13 mouse cellular contexts compared by ENCODE assay signal in the genomic region with DNA sequence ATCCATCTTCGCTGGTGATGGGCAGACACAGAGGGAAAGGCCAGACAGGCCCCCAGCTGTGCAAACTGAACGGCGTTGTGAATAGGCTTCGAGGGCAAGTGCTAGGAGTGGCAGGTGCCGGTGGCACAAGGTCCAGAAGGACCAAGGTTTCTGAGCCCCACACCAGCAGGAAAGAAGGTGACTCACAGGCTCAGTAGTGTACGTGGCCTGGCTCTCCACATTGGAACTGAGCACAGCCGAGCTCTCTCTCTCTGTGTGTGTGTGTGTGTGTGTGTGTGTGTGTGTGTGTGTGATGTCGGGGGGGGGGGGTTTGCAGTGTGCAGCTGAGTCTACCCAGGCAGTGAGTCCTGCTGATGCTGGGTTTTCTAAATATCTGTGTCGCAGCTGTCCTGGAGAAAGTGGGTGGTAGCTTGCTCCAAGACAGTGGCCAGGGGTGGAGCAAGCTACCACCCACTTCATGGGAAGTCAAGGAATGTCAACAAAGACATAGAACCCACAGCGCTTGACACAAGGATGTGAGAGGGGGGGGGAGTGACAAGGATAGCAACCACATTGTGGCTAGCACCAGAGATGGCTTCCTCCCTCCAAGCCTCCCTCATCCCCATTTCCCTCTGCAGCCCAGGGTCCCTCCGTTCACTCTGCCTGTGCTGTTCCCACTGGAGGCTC. TPM values are rescaled to one million over a fixed set of nuclear protein-coding genes. Genes with fewer than 3 reads are reported as not detected.
A peak's percentile ranks its signal among the peaks of the same experiment; 100 is the strongest.
DNase-seq lines count a peak whose midpoint lies in the region; ATAC-seq and TF ChIP-seq lines count a peak whose summit lies in the region.
"Had no signal": no experiment of that assay in that cellular context is flagged by ENCODE, and none has a peak within 500 bp of the region (broad histone marks: within the 10 kb centered on the region; RNA-seq: fewer than 3 reads in every experiment).

No protein-coding gene starts in this region.

- H3K9me3 ChIP-seq in heart, embryonic 13.5 days, result no peaks in the 10 kb centered on the region
- no peaks in the 10 kb centered on the region for H3K9me3 ChIP-seq in heart, embryonic 11.5 days (replicated peaks; ENCODE audit: control insufficient read depth, low read length)
- H3K9me3 ChIP-seq in midbrain, embryonic 11.5 days (ENCODE audit: control insufficient read depth, low read length), result no peaks in the 10 kb centered on the region
- H3K9me3 ChIP-seq in midbrain, embryonic 16.5 days (replicated peaks; ENCODE audit: control insufficient read depth, low read length, poor library complexity, severe bottlenecking), result peaks cover 3% of the 10 kb centered on the region; the same call in 1 of the 2 replicates
- no peaks in the 10 kb centered on the region for H3K9me3 ChIP-seq in hindbrain, postnatal 0 days (ENCODE audit: low read length)
- H3K9me3 ChIP-seq in stomach, postnatal 0 days (ENCODE audit: control insufficient read depth, low read length), result no peaks in the 10 kb centered on the region
- H3K9me3 ChIP-seq: forebrain, embryonic 10.5 days had no signal

- 68% methylated on average over 10 of the region's 11 CpGs for WGBS in heart, embryonic 13.5 days
- 68% methylated on average over 11 of the region's 11 CpGs for WGBS in heart, embryonic 11.5 days (ENCODE audit: insufficient replicate concordance)
- 80% methylated on average over 11 of the region's 11 CpGs for WGBS in midbrain, embryonic 11.5 days
- WGBS in midbrain, embryonic 16.5 days, result 62% methylated on average over 10 of the region's 11 CpGs
- WGBS in hindbrain, postnatal 0 days, result 51% methylated on average over 11 of the region's 11 CpGs
- WGBS in stomach, postnatal 0 days, result 45% methylated on average over 11 of the region's 11 CpGs

- H3K27me3 ChIP-seq in heart, embryonic 13.5 days (replicated peaks), result no peaks in the 10 kb centered on the region
- H3K27me3 ChIP-seq in heart, embryonic 11.5 days (ENCODE audit: control insufficient read depth, insufficient read depth, low read length), result no peaks in the 10 kb centered on the region
- no peaks in the 10 kb centered on the region for H3K27me3 ChIP-seq in midbrain, embryonic 11.5 days (ENCODE audit: control insufficient read depth, insufficient read depth, low read length)
- no peaks in the 10 kb centered on the region for H3K27me3 ChIP-seq in midbrain, embryonic 16.5 days (ENCODE audit: control insufficient read depth, insufficient read depth, low read depth, low read length)
- no peaks in the 10 kb centered on the region for H3K27me3 ChIP-seq in hindbrain, postnatal 0 days (ENCODE audit: insufficient read depth, low read length)
- no peaks in the 10 kb centered on the region for H3K27me3 ChIP-seq in stomach, postnatal 0 days (ENCODE audit: control insufficient read depth, insufficient read depth, low read length)
- H3K27me3 ChIP-seq: midbrain, embryonic 12.5 days had no signal

- no peak overlapping the region for H3K4me3 ChIP-seq in heart, embryonic 13.5 days
- H3K4me3 ChIP-seq in heart, embryonic 11.5 days (ENCODE audit: low read depth, low read length), result no peak overlapping the region
- H3K4me3 ChIP-seq in midbrain, embryonic 11.5 days (ENCODE audit: low read depth, low read length), result no peak overlapping the region
- H3K4me3 ChIP-seq in midbrain, embryonic 16.5 days (ENCODE audit: low read depth, low read length), result no peak overlapping the region
- H3K4me3 ChIP-seq in hindbrain, postnatal 0 days (ENCODE audit: low read length), result no peak overlapping the region
- H3K4me3 ChIP-seq in stomach, postnatal 0 days (ENCODE audit: low read depth, low read length), result no peak overlapping the region
- H3K4me3 ChIP-seq: forebrain, embryonic 10.5 days; midbrain, embryonic 12.5 days had no signal

- TF ChIP-seq CTCF in hindbrain, postnatal 0 days (IDR thresholded peaks at IDR 0.05; ENCODE audit: low read depth), result no peak
- no peak for TF ChIP-seq CTCF in stomach, postnatal 0 days (IDR thresholded peaks at IDR 0.05; ENCODE audit: low read depth)

- no peak for TF ChIP-seq EP300 in stomach, postnatal 0 days (optimal IDR thresholded peaks at IDR 0.05)

- H3K27ac ChIP-seq in heart, embryonic 13.5 days (replicated peaks), result no peak overlapping the region
- no peak overlapping the region for H3K27ac ChIP-seq in heart, embryonic 11.5 days (ENCODE audit: low read depth, low read length)
- H3K27ac ChIP-seq in midbrain, embryonic 11.5 days (ENCODE audit: low read depth, low read length), result no peak overlapping the region
- H3K27ac ChIP-seq in midbrain, embryonic 16.5 days (ENCODE audit: low read length), result no peak overlapping the region
- H3K27ac ChIP-seq in hindbrain, postnatal 0 days, result no peak overlapping the region
- no peak overlapping the region for H3K27ac ChIP-seq in stomach, postnatal 0 days (replicated peaks)
- H3K27ac ChIP-seq: midbrain, embryonic 12.5 days had no signal

- H3K4me2 ChIP-seq in heart, embryonic 13.5 days, result no peak overlapping the region
- no peak overlapping the region for H3K4me2 ChIP-seq in heart, embryonic 11.5 days
- H3K4me2 ChIP-seq in midbrain, embryonic 11.5 days, result no peak overlapping the region
- H3K4me2 ChIP-seq in midbrain, embryonic 16.5 days (ENCODE audit: low read length), result no peak overlapping the region
- no peak overlapping the region for H3K4me2 ChIP-seq in hindbrain, postnatal 0 days (ENCODE audit: low read depth, low read length)
- no peak overlapping the region for H3K4me2 ChIP-seq in stomach, postnatal 0 days (replicated peaks; ENCODE audit: low read depth)
- H3K4me2 ChIP-seq: midbrain, embryonic 12.5 days had no signal

- DNase-seq in midbrain, embryonic 11.5 days (ENCODE audit: low spot score, missing footprints), result no peak
- DNase-seq in hindbrain, postnatal 0 days (ENCODE audit: low spot score), result no peak
- no peak for DNase-seq in stomach, postnatal 0 days (ENCODE audit: low spot score)
- DNase-seq in spleen, postnatal 14 days (ENCODE audit: low spot score in 2 of 2), result no peak
- DNase-seq: liver; right cerebral cortex, postnatal 14 days had no signal

- peaks cover 33% of the 10 kb centered on the region for H3K36me3 ChIP-seq in heart, embryonic 13.5 days
- peaks cover 13% of the 10 kb centered on the region for H3K36me3 ChIP-seq in heart, embryonic 11.5 days (ENCODE audit: control insufficient read depth, insufficient read depth, low read length)
- H3K36me3 ChIP-seq in midbrain, embryonic 11.5 days (ENCODE audit: control insufficient read depth, insufficient read depth, low read length), result peaks cover 8% of the 10 kb centered on the region; the same call in 1 of the 2 replicates
- H3K36me3 ChIP-seq in midbrain, embryonic 16.5 days (ENCODE audit: control insufficient read depth, insufficient read depth, low read length), result no peaks in the 10 kb centered on the region
- no peaks in the 10 kb centered on the region for H3K36me3 ChIP-seq in hindbrain, postnatal 0 days (ENCODE audit: insufficient read depth, low read length)
- H3K36me3 ChIP-seq in stomach, postnatal 0 days (ENCODE audit: control insufficient read depth, insufficient read depth, low read length), result peaks cover 10% of the 10 kb centered on the region

- H3K4me1 ChIP-seq in heart, embryonic 13.5 days, result peaks cover 63% of the 10 kb centered on the region
- peaks cover 37% of the 10 kb centered on the region for H3K4me1 ChIP-seq in heart, embryonic 11.5 days (ENCODE audit: control insufficient read depth, insufficient read depth, low read length)
- H3K4me1 ChIP-seq in midbrain, embryonic 11.5 days (ENCODE audit: control insufficient read depth, insufficient read depth, low read length), result peaks cover 7% of the 10 kb centered on the region
- peaks cover 14% of the 10 kb centered on the region for H3K4me1 ChIP-seq in midbrain, embryonic 16.5 days (ENCODE audit: control insufficient read depth, insufficient read depth, low read length)
- H3K4me1 ChIP-seq in hindbrain, postnatal 0 days (ENCODE audit: insufficient read depth, low read length), result peaks cover 11% of the 10 kb centered on the region
- H3K4me1 ChIP-seq in stomach, postnatal 0 days (replicated peaks; ENCODE audit: control insufficient read depth, insufficient read depth), result no peaks in the 10 kb centered on the region

- no peak for ATAC-seq in heart, embryonic 13.5 days (ENCODE audit: extremely low read depth, insufficient number of reproducible peaks, low FRiP score, low TSS enrichment)
- no peak for ATAC-seq in heart, embryonic 11.5 days (replicated peaks; ENCODE audit: insufficient number of reproducible peaks, low FRiP score, low TSS enrichment)
- peak; percentile 33; the same call in 1 of the 2 replicates for ATAC-seq in midbrain, embryonic 11.5 days (ENCODE audit: low FRiP score)
- no peak for ATAC-seq in midbrain, embryonic 16.5 days
- ATAC-seq in hindbrain, postnatal 0 days, result 0 out of 2 replicates have a peak, but pooled peaks have one; percentile 25
- ATAC-seq in stomach, postnatal 0 days (ENCODE audit: low FRiP score, low TSS enrichment), result peak; percentile 67
- ATAC-seq in CD4-positive, CD25-positive, alpha-beta regulatory T cell, adult 4 months, result no peak

- peak overlapping the region; percentile 33; the same call in 1 of the 2 replicates for H3K9ac ChIP-seq in heart, embryonic 13.5 days
- no peak overlapping the region for H3K9ac ChIP-seq in heart, embryonic 11.5 days (ENCODE audit: low read depth, low read length)
- no peak overlapping the region for H3K9ac ChIP-seq in midbrain, embryonic 11.5 days (ENCODE audit: low read length)
- H3K9ac ChIP-seq in midbrain, embryonic 16.5 days (ENCODE audit: low read depth, low read length), result no peak overlapping the region
- no peak overlapping the region for H3K9ac ChIP-seq in hindbrain, postnatal 0 days (replicated peaks; ENCODE audit: low read length)
- H3K9ac ChIP-seq in stomach, postnatal 0 days (ENCODE audit: low read length), result no peak overlapping the region
- H3K9ac ChIP-seq: midbrain, embryonic 12.5 days had no signal

RNA-seq across cellular contexts. Expression of gene Synm, which starts 43.2 kb away (rescaled TPM):
- 2.8 and 3.4 TPM in 2 replicates for polyA plus RNA-seq in heart, embryonic 13.5 days (2015; fragmentation: Nextera tagmentation; extraction: Ambion mirVana)
- 3.4 and 5.9 TPM in 2 replicates for polyA plus RNA-seq in heart, embryonic 11.5 days (2014; fragmentation: Nextera tagmentation; extraction: Ambion mirVana)
- polyA plus RNA-seq in midbrain, embryonic 11.5 days (2014; fragmentation: Nextera tagmentation; extraction: Ambion mirVana), result 0.91 and 1.3 TPM in 2 replicates
- polyA plus RNA-seq in midbrain, embryonic 16.5 days (2015; fragmentation: Nextera tagmentation; extraction: Ambion mirVana), result 4.6 and 5.1 TPM in 2 replicates
- 6.4 and 7.8 TPM in 2 replicates for total RNA-seq in hindbrain, postnatal 0 days (2014; rRNA removed)
- 5.8 TPM in 2 replicates for polyA plus RNA-seq in hindbrain, postnatal 0 days (2015; fragmentation: Nextera tagmentation; extraction: Ambion mirVana)
- 13.7 and 17.1 TPM in 2 replicates for polyA plus RNA-seq in stomach, postnatal 0 days (2015; fragmentation: Nextera tagmentation; extraction: Ambion mirVana)
- not detected for polyA plus RNA-seq in CD4-positive, CD25-positive, alpha-beta regulatory T cell, adult 4 months (2017; shearing (Covaris generic))
- total RNA-seq: neutrophil, adult 5-6 weeks had no signal

Comparison
In these comparisons a context has a peak if more than half of its experiments do, and no peak if none do; other contexts are left out.
1. ATAC-seq: peak in midbrain, embryonic 11.5 days (single experiment), hindbrain, postnatal 0 days (single experiment) and stomach, postnatal 0 days (single experiment); none in heart, embryonic 13.5 days (single experiment), heart, embryonic 11.5 days (single experiment), midbrain, embryonic 16.5 days (single experiment) and CD4-positive, CD25-positive, alpha-beta regulatory T cell, adult 4 months (single experiment).